ENCODE assay signal across 8 mouse cellular contexts in genomic region chr11:103696851-103697564, GRCm38 (mm10). TPM values are rescaled to one million over a fixed set of nuclear protein-coding genes. Genes with fewer than 3 reads are reported as not detected.
A peak's percentile ranks its signal among the peaks of the same experiment; 100 is the strongest.
DNase-seq lines count a peak whose midpoint lies in the region; ATAC-seq lines count a peak whose summit lies in the region.

No protein-coding gene starts in this region.

- peak; percentile 18 for DNase-seq in layer of hippocampus, adult 9-11 months
- no peak for DNase-seq in layer of hippocampus, postnatal 10 days (ENCODE audit: low spot score in 2 of 2)
- DNase-seq in forelimb bud, embryonic 11.5 days (ENCODE audit: low read depth, low spot score) = peak; percentile 46
- DNase-seq in spleen, postnatal 36 days (ENCODE audit: low spot score in 2 of 2) = no peak
- DNase-seq in urinary bladder, postnatal 10 days (ENCODE audit: low spot score) = no peak
- no peak for DNase-seq in urinary bladder, postnatal 4 days (ENCODE audit: low spot score in 2 of 2)

- peak; percentile 40 for ATAC-seq in activated CD4-positive, CD25-positive, alpha-beta regulatory T cell, adult 4 months
- ATAC-seq in megakaryocyte, adult 5-6 weeks (ENCODE audit: poor library complexity, severe bottlenecking) = peak; percentile 41

RNA-seq across cellular contexts. Expression of gene Gosr2, which starts 0.7 kb away (rescaled TPM):
- 10 to 100 TPM; 72.9 to 78.3 TPM for total RNA-seq in layer of hippocampus, postnatal 10 days (2021)
- polyA plus RNA-seq in activated CD4-positive, CD25-positive, alpha-beta regulatory T cell, adult 4 months (2017; shearing (Covaris generic)) = 10 to 100 TPM; 49.9 to 56.6 TPM
- total RNA-seq in megakaryocyte, adult 5-6 weeks (2015) = 45.8 and 46.8 TPM in 2 replicates
- total RNA-seq in megakaryocyte, adult 5-6 weeks (2017) = 45.5 and 51.8 TPM in 2 replicates

RNA-seq across cellular contexts. Expression of gene Rprml, which starts 47.6 kb away (rescaled TPM):
- 100 to 1,000 TPM; 127 to 143 TPM for total RNA-seq in layer of hippocampus, postnatal 10 days (2021)
- not detected for polyA plus RNA-seq in activated CD4-positive, CD25-positive, alpha-beta regulatory T cell, adult 4 months (2017; shearing (Covaris generic))
- not detected in 2 replicates for total RNA-seq in megakaryocyte, adult 5-6 weeks (2015)
- not detected in 2 replicates for total RNA-seq in megakaryocyte, adult 5-6 weeks (2017)

RNA-seq across cellular contexts. Expression of gene Wnt9b, which starts 52.6 kb away (rescaled TPM):
- under 1 TPM; 0.56 to 0.87 TPM for total RNA-seq in layer of hippocampus, postnatal 10 days (2021)
- polyA plus RNA-seq in activated CD4-positive, CD25-positive, alpha-beta regulatory T cell, adult 4 months (2017; shearing (Covaris generic)) = not detected
- total RNA-seq in megakaryocyte, adult 5-6 weeks (2015) = not detected in 2 replicates
- total RNA-seq in megakaryocyte, adult 5-6 weeks (2017) = not detected in 2 replicates

RNA-seq across cellular contexts. Expression of gene Lyzl6, which starts 58.3 kb away (rescaled TPM):
- not detected for total RNA-seq in layer of hippocampus, postnatal 10 days (2021)
- polyA plus RNA-seq in activated CD4-positive, CD25-positive, alpha-beta regulatory T cell, adult 4 months (2017; shearing (Covaris generic)) = not detected
- not detected in 2 replicates for total RNA-seq in megakaryocyte, adult 5-6 weeks (2015)
- not detected in 2 replicates for total RNA-seq in megakaryocyte, adult 5-6 weeks (2017)

Comparison
In these comparisons a context has a peak if more than half of its experiments do, and no peak if none do; other contexts are left out.
1. DNase-seq: peak in layer of hippocampus, adult 9-11 months (single experiment) and forelimb bud, embryonic 11.5 days (single experiment); none in layer of hippocampus, postnatal 10 days (0 of 2), spleen, postnatal 36 days (0 of 2), urinary bladder, postnatal 10 days (single experiment) and urinary bladder, postnatal 4 days (0 of 2).
2. RNA of gene Rprml, which starts 47.6 kb away (total RNA-seq): 127 to 143 TPM in layer of hippocampus, postnatal 10 days; not detected in megakaryocyte, adult 5-6 weeks; every median in the first group is over 100 times any median in the second.